Mouse (Mus musculus) small intestine, adult 2 months (tissue): ENCODE data around the gene Grsf1. TPM values are rescaled to one million over a fixed set of nuclear protein-coding genes. Genes with fewer than 3 reads are reported as not detected.

Experiments
- H3K27ac ChIP-seq: fragments of 200-500 bp; 2 replicates; pipeline ENCODE4 v1.5.1; 2012; ENCODE audit warnings: low read depth, low read length, control low read depth, inconsistent platforms; ENCODE audit not compliant: insufficient read depth
- H3K27me3 ChIP-seq: fragments of 200-500 bp; 2 replicates; pipeline ENCODE4 v1.6.1; 2012; ENCODE audit warnings: mild to moderate bottlenecking, moderate library complexity, low read length, inconsistent platforms; ENCODE audit not compliant: control insufficient read depth, insufficient read depth
- H3K36me3 ChIP-seq: fragments of 200-500 bp; 2 replicates; pipeline ENCODE4 v1.6.1; 2012; ENCODE audit warnings: mild to moderate bottlenecking, low read length, control low read depth, inconsistent platforms; ENCODE audit not compliant: control insufficient read depth, insufficient read depth
- H3K4me1 ChIP-seq: fragments of 200-500 bp; 2 replicates; pipeline ENCODE4 v1.6.1; 2012; ENCODE audit warnings: low read length, inconsistent platforms, mixed read lengths; ENCODE audit not compliant: control insufficient read depth, insufficient read depth, insufficient read length
- H3K4me3 ChIP-seq: fragments of 200-500 bp; 2 replicates; pipeline ENCODE4 v1.5.1; 2012; ENCODE audit warnings: low read depth, mild to moderate bottlenecking, control low read depth, inconsistent platforms, low read length, moderate library complexity
- CTCF ChIP-seq: fragments of 200-500 bp; IDR thresholded peaks from 2 replicates; pipeline ENCODE4 v1.5.1; 2012; ENCODE audit warnings: low read depth, mild to moderate bottlenecking, control low read depth, inconsistent platforms, low read length, moderate library complexity, mixed read lengths; ENCODE audit not compliant: insufficient replicate concordance, insufficient read length; ENCODE audit errors: extremely low read depth
- POLR2A ChIP-seq: fragments of 200-500 bp; IDR thresholded peaks from 2 replicates; pipeline ENCODE4 v1.6.1; 2012; ENCODE audit warnings: low read depth, mild to moderate bottlenecking, control low read depth, inconsistent platforms, low read length, moderate library complexity
- WGBS: fragments of 180-500 bp; shearing (Covaris S2); methylation state at CpG from one replicate; pipeline ENCODE4 v1.1.7; 2018; 5-methylcytosine and 5-hydroxymethylcytosine counted together
- polyA plus RNA-seq: library from polyadenylated mRNA; depleted of rRNA; stranded (reverse); fragments of >200 nt; gene quantifications from 2 replicates; pipeline ENCODE4 v1.2.3, GENCODE M21; 2012

Gene Grsf1
- polyA plus RNA-seq, 1 experiment, result 22.3 TPM

GRCm38 (mm10) chr5:88697291-88697690, 21.3 kb upstream of the Grsf1 start:
- 78% methylated on average over 5 of the region's 5 CpGs for WGBS
- H3K27ac ChIP-seq, result no peak overlapping the region
- no peak overlapping the region for H3K4me3 ChIP-seq
- no peaks in the 10 kb centered on the region for H3K4me1 ChIP-seq
- no peak for TF ChIP-seq POLR2A
- no peak for TF ChIP-seq CTCF
- H3K27me3 ChIP-seq, result no peaks in the 10 kb centered on the region
- no peaks in the 10 kb centered on the region for H3K36me3 ChIP-seq

GRCm38 (mm10) chr5:88693057-88693456, 17.1 kb upstream of the Grsf1 start:
- Histone ChIP-seq H3K27me3 (no peaks in the 10 kb centered on the region), H3K27ac (no peak overlapping the region), H3K36me3 (no peaks in the 10 kb centered on the region), H3K4me3 (no peak overlapping the region), H3K4me1 (peaks cover 2% of the 10 kb centered on the region; the same call in 1 of the 2 replicates)
- TF ChIP-seq POLR2A (no peak), CTCF (no peak)

GRCm38 (mm10) chr5:88692586-88692985, 16.6 kb upstream of the Grsf1 start:
- 93% methylated on average over 4 of the region's 4 CpGs for WGBS
- Histone ChIP-seq H3K4me1 (peaks cover 2% of the 10 kb centered on the region; the same call in 1 of the 2 replicates), H3K27ac (no peak overlapping the region), H3K27me3 (no peaks in the 10 kb centered on the region), H3K36me3 (no peaks in the 10 kb centered on the region), H3K4me3 (no peak overlapping the region)
- TF ChIP-seq CTCF, result no peak
- no peak for TF ChIP-seq POLR2A

GRCm38 (mm10) chr5:88691506-88692095, 15.6 kb upstream of the Grsf1 start:
- H3K4me3 ChIP-seq, result no peak overlapping the region
- TF ChIP-seq POLR2A, result no peak
- no peak for TF ChIP-seq CTCF
- peaks cover 2% of the 10 kb centered on the region; the same call in 1 of the 2 replicates for H3K4me1 ChIP-seq
- WGBS, result 17% methylated on average over 6 of the region's 6 CpGs
- no peaks in the 10 kb centered on the region for H3K36me3 ChIP-seq
- no peak overlapping the region for H3K27ac ChIP-seq
- no peaks in the 10 kb centered on the region for H3K27me3 ChIP-seq

GRCm38 (mm10) chr5:88690681-88691505, 14.9 kb upstream of the Grsf1 start:
- 30% methylated on average over 10 of the region's 10 CpGs for WGBS
- no peaks in the 10 kb centered on the region for H3K36me3 ChIP-seq
- no peak overlapping the region for H3K4me3 ChIP-seq
- TF ChIP-seq CTCF (no peak), POLR2A (no peak)
- H3K27me3 ChIP-seq, result no peaks in the 10 kb centered on the region
- peaks cover 2% of the 10 kb centered on the region; the same call in 1 of the 2 replicates for H3K4me1 ChIP-seq
- no peak overlapping the region for H3K27ac ChIP-seq

GRCm38 (mm10) chr5:88689279-88689938, 13.4 kb upstream of the Grsf1 start:
- TF ChIP-seq CTCF (no peak), POLR2A (no peak)

GRCm38 (mm10) chr5:88688583-88689187, 12.7 kb upstream of the Grsf1 start:
- no peaks in the 10 kb centered on the region for H3K36me3 ChIP-seq
- no peak overlapping the region for H3K27ac ChIP-seq
- no peak overlapping the region for H3K4me3 ChIP-seq
- 35% methylated on average over 15 of the region's 15 CpGs for WGBS
- H3K4me1 ChIP-seq, result peaks cover 2% of the 10 kb centered on the region; the same call in 1 of the 2 replicates
- TF ChIP-seq POLR2A, result no peak
- TF ChIP-seq CTCF, result no peak
- no peaks in the 10 kb centered on the region for H3K27me3 ChIP-seq

More at GRCm38 (mm10) chr5:88689279-88689938, 13.4 kb upstream of the Grsf1 start:
- 76% methylated on average over 3 of the region's 3 CpGs for WGBS
- H3K4me1 ChIP-seq, result peaks cover 2% of the 10 kb centered on the region; the same call in 1 of the 2 replicates
- no peak overlapping the region for H3K4me3 ChIP-seq
- no peak overlapping the region for H3K27ac ChIP-seq
- H3K36me3 ChIP-seq, result no peaks in the 10 kb centered on the region
- H3K27me3 ChIP-seq, result no peaks in the 10 kb centered on the region
